Mouse (Mus musculus) bone marrow macrophage, adult 2 months (primary cell): ENCODE results near the gene Olfr56.
"Not testable (repeated sequence)": the region's sequence is repeated elsewhere in the genome, so short reads cannot be mapped to it uniquely, and the experiment has no call there.

ENCODE experiments used
- CTCF ChIP-seq: IDR thresholded peaks from 2 replicates; pipeline ENCODE4 v1.5.1; 2012; ENCODE audit warnings: low read depth, mild to moderate bottlenecking, low read length, moderate library complexity
- POLR2A ChIP-seq: IDR thresholded peaks from 2 replicates; pipeline ENCODE4 v1.6.1; 2012; ENCODE audit warnings: mild to moderate bottlenecking, low read depth, low read length, borderline replicate concordance

GRCm38 (mm10) chr11:48974686-48975085, 4.0 kb upstream of the Olfr56 start:
- not testable (repeated sequence) for TF ChIP-seq CTCF, POLR2A
